Mouse (Mus musculus) neutrophil, adult 65 days (primary cell): ENCODE measurements around the gene Olfr1368. TPM values are rescaled to one million over a fixed set of nuclear protein-coding genes. Genes with fewer than 3 reads are reported as not detected.

Experiments
- total RNA-seq: library from RNA; stranded (reverse); gene quantifications from 2 replicates; pipeline ENCODE4 v1.2.4, GENCODE M21; 2023

Gene Olfr1368
- total RNA-seq: not detected in 2 replicates

DNA sequence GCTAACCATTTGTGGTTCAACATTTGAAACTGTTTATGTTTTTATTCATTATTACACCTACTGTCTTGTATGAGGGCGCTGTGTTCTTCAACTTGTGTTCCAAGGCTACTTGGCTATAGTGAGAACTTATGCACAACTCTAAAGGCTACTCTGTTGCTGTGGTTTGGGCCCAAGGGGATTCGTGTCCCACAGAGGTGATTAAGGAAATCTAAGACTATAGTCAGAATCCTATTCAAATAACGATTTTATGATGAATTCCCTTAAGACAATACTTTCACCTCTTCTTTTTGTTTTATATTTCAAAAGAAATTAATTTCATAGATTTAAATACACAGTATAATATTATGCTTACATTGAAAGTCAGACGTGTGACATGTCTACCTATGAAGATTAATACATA lies at the start of gene Olfr1368:
Gene Olfr1368, minus strand, starts transcription at position 101 of the 400 bp plus-strand sequence.

GRCm38 (mm10) chr13:21179367-21179723 lies 33.7 kb upstream of the Olfr1368 start, which contains the start of gene Trim27:
TSS of gene Trim27 (plus strand) at chr13:21179445.

GRCm38 (mm10) chr13:21129339-21129738 lies 16.3 kb downstream of the Olfr1368 start, which contains the start of gene Olfr263:
TSS of gene Olfr263 (plus strand) at chr13:21129639.

GRCm38 (mm10) chr13:21111183-21111582 lies 34.5 kb downstream of the Olfr1368 start, which contains the start of gene Olfr1369-ps1:
TSS of gene Olfr1369-ps1 (plus strand) at chr13:21111483.

Other genes with a start within 250 kb of the Olfr1368 start
- not detected in 2 replicates for gene Olfr1370, start 70.9 kb downstream of the Olfr1368 start, total RNA-seq
- gene Olfr1369-ps1, start 34.4 kb downstream of the Olfr1368 start, total RNA-seq: not detected in 2 replicates
- not detected in 2 replicates for gene Olfr263, start 16.2 kb downstream of the Olfr1368 start, total RNA-seq
- gene Trim27, start 33.6 kb upstream of the Olfr1368 start, total RNA-seq: 35.7 and 48.7 TPM in 2 replicates
- gene Gpx5, start 146.9 kb upstream of the Olfr1368 start, total RNA-seq: not detected in 2 replicates
- not detected in 2 replicates for gene Gpx6, start 166.3 kb upstream of the Olfr1368 start, total RNA-seq
- gene Olfr1367, start 201.0 kb upstream of the Olfr1368 start, total RNA-seq: not detected in 2 replicates
- gene Zscan12, start 217.0 kb upstream of the Olfr1368 start, total RNA-seq: 1.3 and 2.0 TPM in 2 replicates